Mouse (Mus musculus) intestine, embryonic 16.5 days (tissue): ENCODE data around the gene Mrpl52. TPM values are rescaled to one million over a fixed set of nuclear protein-coding genes. Genes with fewer than 3 reads are reported as not detected.
A peak's percentile ranks its signal among the peaks of the same experiment; 100 is the strongest.

Experiments
- ATAC-seq: fragments of 200-750 bp; cut with Nextera tagmentation; 2 replicates; pipeline ENCODE4 v1.8.0; 2017; ENCODE audit warnings: moderate TSS enrichment, moderate library complexity
- H3K27ac ChIP-seq: fragments of 300-500 bp; sonication (generic); 2 replicates; pipeline ENCODE4 v1.5.1; 2014; ENCODE audit warnings: mild to moderate bottlenecking, low read length
- H3K27me3 ChIP-seq: fragments of 300-500 bp; sonication (generic); replicated peaks from 2 replicates; pipeline ENCODE4 v1.6.1; 2014; ENCODE audit warnings: low read length, control low read depth, mixed read lengths; ENCODE audit not compliant: control insufficient read depth, insufficient read depth
- H3K36me3 ChIP-seq: fragments of 300-500 bp; sonication (generic); 2 replicates; pipeline ENCODE4 v1.6.1; 2014; ENCODE audit warnings: low read length, control low read depth; ENCODE audit not compliant: control insufficient read depth, insufficient read depth
- H3K4me1 ChIP-seq: fragments of 300-500 bp; sonication (generic); 2 replicates; pipeline ENCODE4 v1.6.1; 2014; ENCODE audit warnings: low read length, control low read depth, mixed read lengths; ENCODE audit not compliant: control insufficient read depth, insufficient read depth
- H3K4me2 ChIP-seq: fragments of 300-500 bp; sonication (generic); 2 replicates; pipeline ENCODE4 v1.6.1; 2014; ENCODE audit warnings: low read depth, low read length, control low read depth
- H3K4me3 ChIP-seq: fragments of 300-500 bp; sonication (generic); 2 replicates; pipeline ENCODE4 v1.5.1; 2014; ENCODE audit warnings: mild to moderate bottlenecking, low read length
- H3K9ac ChIP-seq: fragments of 300-500 bp; sonication (generic); 2 replicates; pipeline ENCODE4 v1.6.1; 2014; ENCODE audit warnings: low read depth, low read length
- H3K9me3 ChIP-seq: fragments of 300-500 bp; sonication (generic); 2 replicates; pipeline ENCODE4 v1.6.1; 2016; ENCODE audit warnings: low read length, control low read depth; ENCODE audit not compliant: control insufficient read depth
- WGBS: fragments of 180-500 bp; shearing (Covaris S2); extraction: QIAGEN DNeasy Blood & Tissue Kit; methylation state at CpG from one replicate; pipeline ENCODE4 v1.1.7; 2014; 5-methylcytosine and 5-hydroxymethylcytosine counted together
- polyA plus RNA-seq: library from polyadenylated mRNA; unstranded; fragments of >200 nt; fragmentation: Nextera tagmentation; extraction: Ambion mirVana; gene quantifications from 2 replicates; pipeline ENCODE4 v1.2.1, GENCODE M21; 2015

The Mrpl52 gene
- polyA plus RNA-seq, result 249 and 267 TPM in 2 replicates

GRCm38 (mm10) chr14:54426689-54427398, at the start of gene Mrpl52:
TSS of gene Mrpl52 (plus strand) at chr14:54426909.
- under 1% methylated on average over 48 of the region's 48 CpGs for WGBS
- H3K4me1 ChIP-seq, result peaks cover 22% of the 10 kb centered on the region

GRCm38 (mm10) chr14:54377166-54377565, 49.5 kb upstream of the Mrpl52 start:
- Histone ChIP-seq H3K4me1 (peaks cover 30% of the 10 kb centered on the region), H3K36me3 (peaks cover 4% of the 10 kb centered on the region; the same call in 1 of the 2 replicates), H3K9me3 (no peaks in the 10 kb centered on the region), H3K9ac (no peak overlapping the region), H3K27ac (no peak overlapping the region), H3K4me3 (no peak overlapping the region), H3K4me2 (no peak overlapping the region), H3K27me3 (no peaks in the 10 kb centered on the region)
- no peak for ATAC-seq
- 88% methylated on average over 6 of the region's 6 CpGs for WGBS

More at GRCm38 (mm10) chr14:54426689-54427398, at the start of gene Mrpl52:
- no peaks in the 10 kb centered on the region; the same call in 1 of the 2 replicates for H3K36me3 ChIP-seq
- ATAC-seq, result peak; percentile 76
- H3K9me3 ChIP-seq, result no peaks in the 10 kb centered on the region
- peak within 1 kb of the TSS; percentile 71 for H3K27ac ChIP-seq
- peak within 1 kb of the TSS; percentile 69 for H3K4me3 ChIP-seq
- H3K27me3 ChIP-seq, result no peaks in the 10 kb centered on the region
- H3K4me2 ChIP-seq, result peak within 1 kb of the TSS; percentile 73
- peak within 1 kb of the TSS; percentile 77 for H3K9ac ChIP-seq

- no peak for ATAC-seq
- WGBS, result 41% methylated on average over 13 of the region's 13 CpGs
- no peak overlapping the region for H3K27ac ChIP-seq
- H3K36me3 ChIP-seq, result no peaks in the 10 kb centered on the region
- H3K4me3 ChIP-seq, result no peak overlapping the region
- no peak overlapping the region for H3K9ac ChIP-seq
- no peaks in the 10 kb centered on the region for H3K27me3 ChIP-seq
- H3K9me3 ChIP-seq, result no peaks in the 10 kb centered on the region
- H3K4me2 ChIP-seq, result no peak overlapping the region
- H3K4me1 ChIP-seq, result peaks cover 48% of the 10 kb centered on the region
Measured at GRCm38 (mm10) chr14:54379571-54379970, 47.1 kb upstream of the Mrpl52 start.

GRCm38 (mm10) chr14:54380616-54381015, 46.1 kb upstream of the Mrpl52 start:
- H3K4me2 ChIP-seq, result no peak overlapping the region
- H3K9me3 ChIP-seq, result no peaks in the 10 kb centered on the region
- 64% methylated on average over 4 of the region's 4 CpGs for WGBS
- H3K27ac ChIP-seq, result no peak overlapping the region
- no peak overlapping the region for H3K9ac ChIP-seq
- no peaks in the 10 kb centered on the region for H3K36me3 ChIP-seq
- no peak overlapping the region for H3K4me3 ChIP-seq
- H3K4me1 ChIP-seq, result peaks cover 49% of the 10 kb centered on the region
- no peaks in the 10 kb centered on the region for H3K27me3 ChIP-seq
- ATAC-seq, result no peak

GRCm38 (mm10) chr14:54381816-54382215, 44.9 kb upstream of the Mrpl52 start:
- Histone ChIP-seq H3K27me3 (no peaks in the 10 kb centered on the region), H3K4me2 (peak overlapping the region; percentile 22; the same call in 1 of the 2 replicates), H3K4me1 (peaks cover 55% of the 10 kb centered on the region), H3K9me3 (no peaks in the 10 kb centered on the region), H3K27ac (peak overlapping the region; percentile 71), H3K9ac (peak overlapping the region; percentile 43; the same call in 1 of the 2 replicates), H3K4me3 (0 out of 2 replicates have a peak overlapping the region, but pooled peaks have one; percentile 7), H3K36me3 (no peaks in the 10 kb centered on the region)
- WGBS, result 56% methylated on average over 10 of the region's 10 CpGs
- peak; percentile 47 for ATAC-seq

- no peak overlapping the region for H3K4me3 ChIP-seq
- H3K36me3 ChIP-seq, result no peaks in the 10 kb centered on the region
- ATAC-seq, result no peak
- H3K9ac ChIP-seq, result peak overlapping the region; percentile 1; the same call in 1 of the 2 replicates
- peak overlapping the region; percentile 71 for H3K27ac ChIP-seq
- peaks cover 61% of the 10 kb centered on the region for H3K4me1 ChIP-seq
- 74% methylated on average over 9 of the region's 9 CpGs for WGBS
- H3K27me3 ChIP-seq, result no peaks in the 10 kb centered on the region
- no peak overlapping the region for H3K4me2 ChIP-seq
- H3K9me3 ChIP-seq, result no peaks in the 10 kb centered on the region
Measured at GRCm38 (mm10) chr14:54382641-54383040, 44.1 kb upstream of the Mrpl52 start.

- Histone ChIP-seq H3K9me3 (no peaks in the 10 kb centered on the region), H3K4me1 (peaks cover 61% of the 10 kb centered on the region), H3K36me3 (no peaks in the 10 kb centered on the region), H3K27me3 (no peaks in the 10 kb centered on the region), H3K4me3 (no peak overlapping the region), H3K9ac (0 out of 2 replicates have a peak overlapping the region, but pooled peaks have one; percentile 1), H3K4me2 (peak overlapping the region; percentile 11; the same call in 1 of the 2 replicates), H3K27ac (peak overlapping the region; percentile 71)
- 31% methylated on average over 4 of the region's 4 CpGs for WGBS
- peak; percentile 78 for ATAC-seq
Measured at GRCm38 (mm10) chr14:54383355-54383771, 43.3 kb upstream of the Mrpl52 start.

GRCm38 (mm10) chr14:54384396-54384795, 42.3 kb upstream of the Mrpl52 start:
- WGBS, result 82% methylated on average over 8 of the region's 8 CpGs
- H3K36me3 ChIP-seq, result no peaks in the 10 kb centered on the region
- no peak for ATAC-seq
- H3K9me3 ChIP-seq, result no peaks in the 10 kb centered on the region
- H3K27me3 ChIP-seq, result no peaks in the 10 kb centered on the region
- peak overlapping the region; percentile 46 for H3K27ac ChIP-seq
- H3K4me2 ChIP-seq, result no peak overlapping the region
- no peak overlapping the region for H3K4me3 ChIP-seq
- no peak overlapping the region for H3K9ac ChIP-seq
- peaks cover 57% of the 10 kb centered on the region for H3K4me1 ChIP-seq

GRCm38 (mm10) chr14:54385968-54386618, 40.6 kb upstream of the Mrpl52 start:
- WGBS, result 74% methylated on average over 7 of the region's 7 CpGs
- Histone ChIP-seq H3K4me1 (peaks cover 42% of the 10 kb centered on the region), H3K4me3 (no peak overlapping the region), H3K27me3 (no peaks in the 10 kb centered on the region), H3K4me2 (no peak overlapping the region), H3K9me3 (no peaks in the 10 kb centered on the region), H3K36me3 (no peaks in the 10 kb centered on the region), H3K9ac (0 out of 2 replicates have a peak overlapping the region, but pooled peaks have one; percentile 13), H3K27ac (peak overlapping the region; percentile 60)
- 0 out of 2 replicates have a peak, but pooled peaks have one; percentile 10 for ATAC-seq
